Mouse (Mus musculus) G1E (cell line): ENCODE results near the gene Ncan.

Source experiments
- CTCF ChIP-seq: IDR thresholded peaks from 2 replicates; pipeline ENCODE4 v1.5.1; 2012; ENCODE audit warnings: low read depth, low read length, inconsistent platforms, mixed read lengths
- GATA1 ChIP-seq: IDR thresholded peaks from 2 replicates; pipeline ENCODE4 v1.6.1; 2012; ENCODE audit warnings: borderline replicate concordance, low read length, inconsistent platforms, mixed read lengths
- TAL1 ChIP-seq: conservative IDR thresholded peaks from 2 replicates; pipeline ENCODE4 v1.6.1; 2012; ENCODE audit warnings: low read depth, low read length, inconsistent platforms, mixed read lengths

GRCm38 (mm10) chr8:70073120-70073519 is 47.6 kb downstream of the Ncan start:
- no peak for TF ChIP-seq CTCF
- no peak for TF ChIP-seq TAL1
- no peak for TF ChIP-seq GATA1
